ENCODE assay signal across 9 mouse cellular contexts in the genomic region with DNA sequence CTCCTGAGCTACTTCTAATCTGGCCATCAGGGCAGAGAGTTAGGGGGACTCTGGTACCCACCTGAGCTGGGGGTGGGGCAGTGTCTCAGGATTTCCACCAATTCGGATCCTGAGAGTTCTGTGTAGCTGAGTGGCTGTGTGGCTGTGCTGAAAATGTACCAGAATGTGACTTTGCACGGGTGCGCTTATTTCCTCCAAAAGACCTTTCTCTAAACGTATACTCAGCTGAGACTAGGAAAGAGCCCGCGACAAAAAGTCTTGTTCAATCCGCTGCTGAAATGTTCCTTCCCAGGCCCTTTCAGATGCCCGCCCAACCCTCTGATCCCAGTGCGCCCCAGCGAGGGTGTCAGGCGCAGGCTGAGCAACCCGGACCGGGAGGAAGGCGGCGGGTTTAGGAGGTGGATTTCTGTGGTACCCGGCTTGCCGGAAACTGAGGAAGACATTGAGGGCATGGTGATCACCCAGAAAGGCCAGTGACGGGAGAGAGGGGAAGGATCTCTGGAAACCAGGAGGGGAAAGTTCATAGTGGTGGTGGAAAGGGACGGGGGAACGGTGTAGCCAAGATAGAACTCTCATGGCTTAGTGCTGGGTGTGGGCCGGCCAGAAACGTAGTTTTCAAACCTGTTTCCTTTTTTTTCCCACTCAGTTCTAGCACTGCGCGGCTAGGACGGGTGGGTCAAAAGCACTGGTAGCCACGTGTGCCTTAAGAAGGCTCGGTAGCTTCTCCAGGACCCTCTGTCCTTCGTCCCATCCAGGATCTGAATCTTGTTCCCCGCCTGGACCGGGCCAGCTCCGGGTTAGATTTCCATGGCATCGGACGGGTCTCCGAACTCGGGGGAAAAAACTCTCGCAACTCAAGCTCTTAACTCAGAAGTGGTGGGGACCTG. TPM values are rescaled to one million over a fixed set of nuclear protein-coding genes. Genes with fewer than 3 reads are reported as not detected.
A peak's percentile ranks its signal among the peaks of the same experiment; 100 is the strongest.
DNase-seq lines count a peak whose midpoint lies in the region; ATAC-seq and TF ChIP-seq lines count a peak whose summit lies in the region.
"Had no signal": no experiment of that assay in that cellular context is flagged by ENCODE, and none has a peak within 500 bp of the region (broad histone marks: within the 10 kb centered on the region; RNA-seq: fewer than 3 reads in every experiment).

No protein-coding gene starts in this region.

- no peak for TF ChIP-seq POLR2A in kidney, adult 2 months (IDR thresholded peaks at IDR 0.05; ENCODE audit: low read depth, low read length)

- TF ChIP-seq CTCF in kidney, adult 2 months (conservative IDR thresholded peaks at IDR 0.05; ENCODE audit: insufficient read depth, insufficient read length, low read depth, low read length): no peak
- no peak for TF ChIP-seq CTCF in left cerebral cortex, adult 2 months (IDR thresholded peaks at IDR 0.05)

- H3K9ac ChIP-seq in hindbrain, embryonic 14.5 days: no peak overlapping the region
- H3K9ac ChIP-seq in midbrain, embryonic 14.5 days (replicated peaks; ENCODE audit: low read length): 0 out of 2 replicates have a peak overlapping the region, but pooled peaks have one; percentile 12

- ATAC-seq in hindbrain, embryonic 14.5 days (ENCODE audit: low FRiP score): no peak
- no peak for ATAC-seq in midbrain, embryonic 14.5 days (ENCODE audit: low FRiP score, low TSS enrichment)
- ATAC-seq in frontal cortex, adult (ENCODE audit: low TSS enrichment): no peak
- ATAC-seq: Patski had no signal

- H3K9me3 ChIP-seq in hindbrain, embryonic 14.5 days (ENCODE audit: control insufficient read depth, low read length): no peaks in the 10 kb centered on the region
- H3K9me3 ChIP-seq in midbrain, embryonic 14.5 days (ENCODE audit: control insufficient read depth, low read length): no peaks in the 10 kb centered on the region

- intact Hi-C loops in left cerebral cortex, adult 2 months (cut with DNase I): no loop called here

- peak overlapping the region; percentile 47 for H3K4me2 ChIP-seq in hindbrain, embryonic 14.5 days (replicated peaks)
- peak overlapping the region; percentile 44 for H3K4me2 ChIP-seq in midbrain, embryonic 14.5 days (ENCODE audit: low read length)

- H3K4me1 ChIP-seq in kidney, adult 2 months (ENCODE audit: control insufficient read depth, insufficient read depth, low read length): no peaks in the 10 kb centered on the region
- H3K4me1 ChIP-seq in hindbrain, embryonic 14.5 days (replicated peaks; ENCODE audit: control insufficient read depth, insufficient read depth, low read length): peaks cover 12% of the 10 kb centered on the region; the same call in 1 of the 2 replicates
- H3K4me1 ChIP-seq in midbrain, embryonic 14.5 days (ENCODE audit: control insufficient read depth, insufficient read depth, low read length): peaks cover 7% of the 10 kb centered on the region; the same call in 1 of the 2 replicates

- H3K36me3 ChIP-seq in kidney, adult 2 months (ENCODE audit: control insufficient read depth, insufficient read depth, low read length): no peaks in the 10 kb centered on the region
- no peaks in the 10 kb centered on the region for H3K36me3 ChIP-seq in hindbrain, embryonic 14.5 days (replicated peaks; ENCODE audit: control insufficient read depth, insufficient read depth)
- no peaks in the 10 kb centered on the region for H3K36me3 ChIP-seq in midbrain, embryonic 14.5 days (ENCODE audit: control insufficient read depth, insufficient read depth, low read length)

- no peak for DNase-seq in kidney, adult 2 months
- no peak for DNase-seq in kidney, postnatal 25 days
- peak; percentile 16 for DNase-seq in T-cell, adult 2 months (ENCODE audit: low spot score)
- DNase-seq in hindbrain, embryonic 14.5 days (ENCODE audit: low spot score): no peak
- DNase-seq in midbrain, embryonic 14.5 days: no peak
- DNase-seq in cerebellum, adult 11-12 months: no peak
- no peak for DNase-seq in left cerebral cortex, adult 2 months (ENCODE audit: extremely low spot score in 1 of 2, low spot score in 2 of 2)

- WGBS in kidney, adult 2 months: 4% methylated on average over 36 of the region's 36 CpGs
- 2% methylated on average over 36 of the region's 36 CpGs for WGBS in hindbrain, embryonic 14.5 days
- WGBS in midbrain, embryonic 14.5 days: under 1% methylated on average over 36 of the region's 36 CpGs

- peaks cover 5% of the 10 kb centered on the region for H3K27me3 ChIP-seq in kidney, adult 2 months (replicated peaks; ENCODE audit: control insufficient read depth, insufficient read depth, low read length)
- H3K27me3 ChIP-seq in hindbrain, embryonic 14.5 days (ENCODE audit: control insufficient read depth, insufficient read depth, low read length): peaks cover 87% of the 10 kb centered on the region
- peaks cover 70% of the 10 kb centered on the region for H3K27me3 ChIP-seq in midbrain, embryonic 14.5 days (ENCODE audit: control insufficient read depth, insufficient read depth, low read length)

- H3K27ac ChIP-seq in kidney, adult 2 months (ENCODE audit: insufficient read depth, low read depth, low read length): no peak overlapping the region
- H3K27ac ChIP-seq in hindbrain, embryonic 14.5 days: no peak overlapping the region
- H3K27ac ChIP-seq in midbrain, embryonic 14.5 days (replicated peaks; ENCODE audit: low read depth, low read length): no peak overlapping the region
- no peak overlapping the region for H3K27ac ChIP-seq in left cerebral cortex, adult 2 months

- H3K4me3 ChIP-seq in kidney, adult 2 months (ENCODE audit: insufficient read depth, low read depth, low read length): peak overlapping the region; percentile 18; the same call in 1 of the 2 replicates
- peak overlapping the region; percentile 27 for H3K4me3 ChIP-seq in hindbrain, embryonic 14.5 days (replicated peaks; ENCODE audit: low read length)
- H3K4me3 ChIP-seq in midbrain, embryonic 14.5 days (replicated peaks; ENCODE audit: low read depth, low read length): peak overlapping the region; percentile 26
- no peak overlapping the region for H3K4me3 ChIP-seq in left cerebral cortex, adult 2 months

RNA-seq across cellular contexts. Expression of gene Sp6, which starts 4.7 kb away (rescaled TPM):
- polyA plus RNA-seq in kidney, adult 2 months (2012; rRNA removed): 0.91 and 0.95 TPM in 2 replicates
- 0.09 and 0.16 TPM in 2 replicates for polyA plus RNA-seq in hindbrain, embryonic 14.5 days (2014; fragmentation: Nextera tagmentation; extraction: Ambion mirVana)
- polyA plus RNA-seq in midbrain, embryonic 14.5 days (2014; fragmentation: Nextera tagmentation; extraction: Ambion mirVana): 0.15 TPM in 1 of 2 replicates, not detected in the other
- 1 to 10 TPM in 1 of 2 experiments, under 1 TPM in 1; 0.91 to 1.8 TPM for total RNA-seq in left cerebral cortex, adult 2 months (2021)

RNA-seq across cellular contexts. Expression of gene Scrn2, which starts 11.8 kb away (rescaled TPM):
- polyA plus RNA-seq in kidney, adult 2 months (2012; rRNA removed): 104 and 112 TPM in 2 replicates
- polyA plus RNA-seq in hindbrain, embryonic 14.5 days (2014; fragmentation: Nextera tagmentation; extraction: Ambion mirVana): 11.5 and 12.7 TPM in 2 replicates
- polyA plus RNA-seq in midbrain, embryonic 14.5 days (2014; fragmentation: Nextera tagmentation; extraction: Ambion mirVana): 11.3 and 15.6 TPM in 2 replicates
- 1 to 10 TPM; 2.8 to 3.4 TPM for total RNA-seq in left cerebral cortex, adult 2 months (2021)

RNA-seq across cellular contexts. Expression of gene Lrrc46, which starts 23.3 kb away (rescaled TPM):
- 1.9 and 2.5 TPM in 2 replicates for polyA plus RNA-seq in kidney, adult 2 months (2012; rRNA removed)
- polyA plus RNA-seq in hindbrain, embryonic 14.5 days (2014; fragmentation: Nextera tagmentation; extraction: Ambion mirVana): 2.6 and 4.3 TPM in 2 replicates
- 2.3 and 3.0 TPM in 2 replicates for polyA plus RNA-seq in midbrain, embryonic 14.5 days (2014; fragmentation: Nextera tagmentation; extraction: Ambion mirVana)
- total RNA-seq in left cerebral cortex, adult 2 months (2021): under 1 TPM; 0.51 to 0.52 TPM

RNA-seq across cellular contexts. Expression of gene Mrpl10, which starts 23.4 kb away (rescaled TPM):
- polyA plus RNA-seq in kidney, adult 2 months (2012; rRNA removed): 137 and 138 TPM in 2 replicates
- 60.5 TPM in 2 replicates for polyA plus RNA-seq in hindbrain, embryonic 14.5 days (2014; fragmentation: Nextera tagmentation; extraction: Ambion mirVana)
- 54.2 and 62.2 TPM in 2 replicates for polyA plus RNA-seq in midbrain, embryonic 14.5 days (2014; fragmentation: Nextera tagmentation; extraction: Ambion mirVana)
- total RNA-seq in left cerebral cortex, adult 2 months (2021): 10 to 100 TPM; 66.5 to 67.0 TPM

RNA-seq across cellular contexts. Expression of gene Osbpl7, which starts 32.5 kb away (rescaled TPM):
- polyA plus RNA-seq in kidney, adult 2 months (2012; rRNA removed): 9.0 and 9.1 TPM in 2 replicates
- polyA plus RNA-seq in hindbrain, embryonic 14.5 days (2014; fragmentation: Nextera tagmentation; extraction: Ambion mirVana): 6.3 and 7.9 TPM in 2 replicates
- 7.8 and 8.9 TPM in 2 replicates for polyA plus RNA-seq in midbrain, embryonic 14.5 days (2014; fragmentation: Nextera tagmentation; extraction: Ambion mirVana)
- 10 to 100 TPM; 14.0 to 15.2 TPM for total RNA-seq in left cerebral cortex, adult 2 months (2021)
